Mouse (Mus musculus): ENCODE results near the gene Ino80e.
A peak's percentile ranks its signal among the peaks of the same experiment; 100 is the strongest.

Gene Ino80e

GRCm38 (mm10) chr7:126855641-126856040 is 6.5 kb downstream of the Ino80e start:
- DNase-seq: no peak

DNA sequence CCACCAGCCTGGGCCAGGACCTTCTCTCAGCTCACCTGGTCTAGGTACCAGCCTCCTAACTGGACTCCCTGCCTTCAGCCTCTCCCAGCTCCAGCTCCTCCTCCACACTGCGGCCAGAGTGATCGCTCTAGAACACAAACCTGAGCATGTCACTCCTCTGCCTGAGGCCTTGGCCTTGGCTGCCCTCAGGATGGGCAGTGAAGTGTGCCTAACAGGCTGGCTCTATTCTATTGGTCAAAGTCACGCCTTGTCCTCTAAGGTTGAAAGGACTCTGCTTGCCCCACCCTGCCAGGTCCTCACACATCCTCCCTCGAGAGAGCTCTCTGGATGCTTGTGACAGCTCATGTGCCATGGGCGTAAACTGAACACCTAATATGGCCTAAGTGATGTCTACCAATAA is 8.7 kb downstream of the Ino80e start:
- DNase-seq: peak; percentile 61

- DNase-seq: no peak
Measured at GRCm38 (mm10) chr7:126851192-126851591, 11.0 kb downstream of the Ino80e start.

GRCm38 (mm10) chr7:126850161-126850560 is 12.0 kb downstream of the Ino80e start:
- no peak for DNase-seq

DNA sequence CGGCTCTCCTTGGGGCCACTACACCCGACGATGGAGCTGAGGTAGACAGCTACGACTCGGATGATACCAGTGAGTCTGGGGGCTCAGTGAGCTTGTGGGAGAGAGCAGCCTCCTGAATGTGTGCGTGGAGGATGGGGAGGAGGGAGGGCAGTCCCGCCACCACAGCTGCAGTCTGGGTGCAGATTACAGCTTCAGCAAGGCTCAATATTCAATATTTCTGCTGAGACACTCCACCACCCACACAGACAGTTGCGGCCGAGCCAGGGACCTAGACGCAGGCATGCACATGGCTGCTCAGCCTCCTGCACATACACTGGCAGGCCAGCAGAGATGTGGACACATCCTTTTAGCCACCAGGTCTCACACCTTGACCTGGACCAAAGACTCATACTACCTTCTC is 13.4 kb downstream of the Ino80e start:
- no peak for DNase-seq

GRCm38 (mm10) chr7:126847421-126848398 is 14.5 kb downstream of the Ino80e start:
- no peak for DNase-seq

DNA sequence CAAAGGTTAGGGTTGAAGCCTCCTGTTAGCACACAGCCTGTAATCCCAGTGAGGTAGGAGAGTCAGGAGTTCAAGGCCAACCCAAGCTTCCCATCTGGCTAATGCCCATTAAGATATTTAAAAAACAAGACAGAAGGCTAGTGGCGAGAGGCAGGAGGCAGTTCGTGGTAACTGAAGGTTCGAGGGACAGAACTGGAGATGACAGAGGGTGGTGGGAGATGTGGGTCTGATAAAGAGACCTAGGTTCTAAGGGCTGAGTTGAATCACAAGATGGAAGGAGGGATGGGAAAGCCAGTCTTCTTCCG is 15.1 kb downstream of the Ino80e start, which contains the start of gene Doc2a:
Gene Doc2a, plus strand, starts transcription at position 301 of the 305 bp plus-strand sequence.
- DNase-seq: no peak

GRCm38 (mm10) chr7:126845516-126845915 is 16.7 kb downstream of the Ino80e start:
- no peak for DNase-seq

DNA sequence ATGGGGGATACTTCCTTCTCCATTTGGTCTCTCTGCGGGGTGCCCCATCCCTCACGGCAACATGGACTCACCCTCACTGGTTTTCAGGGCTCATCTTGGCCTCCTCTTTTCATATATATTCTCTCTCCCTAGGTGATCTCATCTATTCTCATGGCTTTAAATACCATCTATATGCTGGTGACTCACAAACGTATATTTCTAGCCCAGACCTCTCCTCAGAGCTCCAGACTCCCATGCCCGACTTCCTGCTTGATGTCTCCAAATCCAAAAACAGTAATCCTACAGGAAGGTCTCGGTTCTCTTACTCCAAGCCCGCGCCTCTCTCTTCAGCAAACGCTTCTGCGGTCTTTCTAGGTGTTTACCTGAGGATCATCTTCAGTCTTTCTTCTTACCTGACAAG is 18.9 kb downstream of the Ino80e start:
- DNase-seq: no peak

GRCm38 (mm10) chr7:126833294-126833693 is 28.9 kb downstream of the Ino80e start:
- no peak for DNase-seq

- peak; percentile 90 for DNase-seq
Measured at GRCm38 (mm10) chr7:126832036-126832598, 30.1 kb downstream of the Ino80e start.

- no peak for DNase-seq
Measured at GRCm38 (mm10) chr7:126831539-126831938, 30.6 kb downstream of the Ino80e start, which contains the start of gene 4930451I11Rik. TSS of gene 4930451I11Rik (minus strand) at chr7:126831639.

DNA sequence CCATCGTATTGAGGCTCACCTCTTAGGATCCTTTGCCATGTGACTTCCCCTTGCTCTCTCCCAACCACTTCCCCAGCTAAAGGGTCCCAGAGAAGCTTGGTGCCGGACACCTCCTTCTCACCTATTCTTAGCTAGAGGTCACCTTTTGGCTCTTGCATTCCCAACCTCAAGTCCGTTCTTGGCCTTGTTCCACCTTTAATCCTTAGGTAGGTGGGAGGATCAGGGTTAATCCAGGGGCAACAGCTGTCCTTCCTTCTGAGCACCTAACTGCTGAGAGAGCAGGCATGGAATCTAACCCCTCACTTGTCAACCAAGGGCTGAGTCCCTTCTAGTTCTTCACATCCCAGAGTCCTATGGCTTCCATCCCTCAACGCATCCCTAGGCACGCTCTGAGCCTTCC is 36.2 kb downstream of the Ino80e start:
- no peak for DNase-seq

DNA sequence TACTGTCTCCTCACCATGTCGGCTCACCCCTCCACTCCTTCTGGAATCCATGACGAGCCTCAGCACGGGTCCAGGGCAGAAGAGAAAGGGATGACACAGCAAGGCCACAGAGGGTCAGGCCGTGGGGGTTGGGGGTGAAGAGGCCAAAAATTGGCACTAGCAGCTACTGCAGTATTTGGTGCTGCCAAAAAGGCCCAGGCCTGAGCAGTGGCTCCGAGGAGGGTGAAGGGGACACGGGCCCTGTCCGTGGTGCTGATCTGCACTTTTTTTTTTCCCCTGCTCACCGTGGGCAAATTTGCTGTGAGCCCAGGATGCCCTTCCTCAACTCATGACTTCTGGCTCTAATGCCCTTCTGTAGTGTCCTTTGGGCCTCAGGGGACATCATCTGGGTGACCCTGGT is 36.8 kb downstream of the Ino80e start:
- peak; percentile 58 for DNase-seq

- DNase-seq: no peak
Measured at GRCm38 (mm10) chr7:126823940-126824339, 38.2 kb downstream of the Ino80e start.

DNA sequence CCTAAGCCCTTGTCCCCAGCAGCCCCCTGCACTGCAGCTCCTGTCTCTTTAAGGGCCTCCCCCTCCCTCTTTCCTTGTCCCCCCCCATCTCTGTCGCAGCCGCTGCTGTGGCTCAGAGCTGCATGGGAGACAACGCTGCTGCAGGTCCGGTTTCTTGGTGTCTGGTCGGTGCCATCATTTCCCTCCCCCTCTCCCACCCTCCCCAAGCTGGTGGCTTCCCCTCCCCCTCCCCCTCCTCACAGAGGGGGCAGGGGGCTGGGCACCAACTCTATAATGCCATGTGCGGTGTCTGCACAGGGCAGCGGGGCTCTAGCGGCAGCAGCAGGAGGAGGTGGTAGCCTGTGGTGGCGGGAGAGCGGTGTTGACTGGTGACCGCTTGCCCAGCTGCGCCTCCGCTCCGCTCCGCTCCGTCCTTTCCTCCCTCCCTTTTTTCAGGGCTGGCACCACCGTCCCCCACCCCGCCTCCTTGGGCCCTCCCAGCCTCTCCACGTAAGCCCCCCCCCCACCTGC is 38.9 kb downstream of the Ino80e start:
- no peak for DNase-seq

- no peak for DNase-seq
Measured at GRCm38 (mm10) chr7:126822741-126823140, 39.4 kb downstream of the Ino80e start.

GRCm38 (mm10) chr7:126821835-126822511 is 40.2 kb downstream of the Ino80e start:
- DNase-seq: peak; percentile 90

GRCm38 (mm10) chr7:126818818-126819217 is 43.4 kb downstream of the Ino80e start:
- DNase-seq: no peak

- DNase-seq: no peak
Measured at GRCm38 (mm10) chr7:126817595-126817994, 44.6 kb downstream of the Ino80e start.

DNA sequence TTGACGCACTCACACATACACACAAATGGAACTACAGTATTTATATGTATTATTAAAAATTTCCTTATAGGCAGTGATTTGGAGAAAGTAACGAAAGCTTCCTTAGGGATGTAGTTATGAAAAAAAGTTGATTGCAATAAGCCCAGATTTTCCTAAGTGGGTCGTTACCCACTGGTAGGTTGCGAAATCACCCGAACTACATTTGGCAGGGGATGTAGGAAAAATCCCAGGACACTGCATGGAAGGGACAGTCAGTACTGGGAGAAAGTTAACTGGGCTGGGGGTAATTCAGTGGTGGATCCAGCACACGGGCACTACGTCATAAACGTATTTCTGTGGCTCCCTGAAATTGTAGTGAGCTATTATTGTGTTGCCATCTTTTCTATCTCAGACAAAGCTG is 45.7 kb downstream of the Ino80e start:
- no peak for DNase-seq

- DNase-seq: no peak
Measured at GRCm38 (mm10) chr7:126815726-126816222, 46.4 kb downstream of the Ino80e start.

GRCm38 (mm10) chr7:126809723-126810369 is 52.3 kb downstream of the Ino80e start:
- DNase-seq: no peak
